Mouse (Mus musculus) CH12.LX (cell line): ENCODE results near the gene Lmo7. TPM values are rescaled to one million over a fixed set of nuclear protein-coding genes. Genes with fewer than 3 reads are reported as not detected.

Experiments
- DNase-seq: peaks from one replicate; pipeline ENCODE4 v3.0.0-alpha.2; 2013; ENCODE audit errors: extremely low read depth
- H3K27ac ChIP-seq: 2 replicates; pipeline ENCODE4 v1.5.1; 2012; ENCODE audit warnings: low read depth, mild to moderate bottlenecking, control low read depth, moderate library complexity; ENCODE audit not compliant: insufficient read depth
- H3K27me3 ChIP-seq: replicated peaks from 2 replicates; pipeline ENCODE3; 2012; ENCODE audit warnings: inconsistent platforms
- H3K36me3 ChIP-seq, 2 experiments: replicated peaks in 1 of 2; 2 replicates each; pipeline versions ENCODE3 to v1.6.1; 2012; ENCODE audit warnings: inconsistent platforms in 1 of 2, low read length in 1 of 2, mild to moderate bottlenecking in 1 of 2, mixed read lengths in 1 of 2, moderate library complexity in 1 of 2; ENCODE audit not compliant: control insufficient read depth in 1 of 2, insufficient read depth in 1 of 2
- H3K4me1 ChIP-seq, 2 experiments: 2 replicates each; pipeline ENCODE4 v1.6.1; 2012; ENCODE audit warnings: inconsistent platforms in 1 of 2, moderate library complexity in 1 of 2; ENCODE audit not compliant: insufficient read depth in 2 of 2, control insufficient read depth in 1 of 2
- H3K4me2 ChIP-seq: 2 replicates; pipeline ENCODE4 v1.6.1; 2012; ENCODE audit warnings: low read depth, mild to moderate bottlenecking, control low read depth; ENCODE audit not compliant: poor library complexity, insufficient read depth, severe bottlenecking
- H3K4me3 ChIP-seq, 3 experiments: fragments of 150-350 bp in 1 of 3; sonication (generic) in 1 of 3; replicated peaks in 1 of 3; 2 replicates each; pipeline versions ENCODE3 to v1.5.1; 2011 to 2012; ENCODE audit warnings: low read depth in 2 of 3, low read length in 2 of 3, mild to moderate bottlenecking in 2 of 3, moderate library complexity in 2 of 3, control low read depth in 1 of 3, improper control_type of control experiment in 1 of 3, inconsistent platforms in 1 of 3, mixed read lengths in 1 of 3; ENCODE audit not compliant: poor library complexity in 1 of 3
- H3K79me2 ChIP-seq: replicated peaks from 2 replicates; pipeline ENCODE4 v1.6.1; 2012; ENCODE audit warnings: mild to moderate bottlenecking, moderate library complexity; ENCODE audit not compliant: control insufficient read depth, poor library complexity, insufficient read depth, severe bottlenecking; ENCODE audit errors: extremely low read depth
- H3K9ac ChIP-seq: 2 replicates; pipeline ENCODE4 v1.6.1; 2012; ENCODE audit warnings: low read depth, mild to moderate bottlenecking, control low read depth, moderate library complexity; ENCODE audit not compliant: insufficient read depth
- H3K9me3 ChIP-seq: replicated peaks from 2 replicates; pipeline ENCODE3; 2012; ENCODE audit warnings: low read length, inconsistent platforms, mixed read lengths
- BHLHE40 ChIP-seq: IDR thresholded peaks from 2 replicates; pipeline ENCODE4 v1.6.1; 2011; ENCODE audit warnings: mild to moderate bottlenecking, low read depth, low read length, improper control_type of control experiment
- CHD1 ChIP-seq: IDR thresholded peaks from 2 replicates; pipeline ENCODE4 v1.6.1; 2012; ENCODE audit warnings: low read depth, low read length, improper control_type of control experiment, inconsistent platforms
- CTCF ChIP-seq, 2 experiments: IDR thresholded peaks in 1 of 2; conservative IDR thresholded peaks in 1 of 2; 2 replicates each; pipeline ENCODE4 v1.5.1; 2011 to 2012; ENCODE audit warnings: low read depth in 2 of 2, low read length in 2 of 2, improper control_type of control experiment in 1 of 2, inconsistent platforms in 1 of 2, mild to moderate bottlenecking in 1 of 2, moderate library complexity in 1 of 2
- E2F4 ChIP-seq: IDR thresholded peaks from 2 replicates; pipeline ENCODE4 v1.6.1; 2011; ENCODE audit warnings: low read depth, low read length, improper control_type of control experiment; ENCODE audit not compliant: insufficient replicate concordance
- ELF1 ChIP-seq: IDR thresholded peaks from 2 replicates; pipeline ENCODE4 v1.6.1; 2014; ENCODE audit warnings: low read depth, mild to moderate bottlenecking, inconsistent platforms, low read length, improper control_type of control experiment
- ETS1 ChIP-seq: conservative IDR thresholded peaks from 2 replicates; pipeline ENCODE4 v1.6.1; 2012; ENCODE audit warnings: low read depth, mild to moderate bottlenecking, inconsistent platforms, low read length, improper control_type of control experiment, moderate library complexity
- GABPA ChIP-seq: IDR thresholded peaks from 2 replicates; pipeline ENCODE4 v1.6.1; 2012; ENCODE audit warnings: low read depth, low read length, improper control_type of control experiment, inconsistent platforms; ENCODE audit not compliant: insufficient replicate concordance
- HCFC1 ChIP-seq: IDR thresholded peaks from 2 replicates; pipeline ENCODE4 v1.6.1; 2012; ENCODE audit warnings: low read depth, mild to moderate bottlenecking, inconsistent platforms, low read length, improper control_type of control experiment
- KAT2A ChIP-seq: IDR thresholded peaks from 2 replicates; pipeline ENCODE4 v1.6.1; 2012; ENCODE audit warnings: low read length, improper control_type of control experiment, inconsistent platforms; ENCODE audit not compliant: insufficient replicate concordance
- MAFK ChIP-seq: IDR thresholded peaks from 2 replicates; pipeline ENCODE4 v1.6.1; 2011; ENCODE audit warnings: low read length, improper control_type of control experiment; ENCODE audit not compliant: insufficient replicate concordance
- MAX ChIP-seq: IDR thresholded peaks from 2 replicates; pipeline ENCODE4 v1.6.1; 2011; ENCODE audit warnings: low read length, improper control_type of control experiment
- MAZ ChIP-seq: IDR thresholded peaks from 2 replicates; pipeline ENCODE4 v1.6.1; 2012; ENCODE audit warnings: low read depth, mild to moderate bottlenecking, inconsistent platforms, low read length, improper control_type of control experiment, moderate library complexity
- MXI1 ChIP-seq: IDR thresholded peaks from 2 replicates; pipeline ENCODE4 v1.6.1; 2011; ENCODE audit warnings: mild to moderate bottlenecking, low read depth, low read length, improper control_type of control experiment
- MYC ChIP-seq: IDR thresholded peaks from 2 replicates; pipeline ENCODE4 v1.6.1; 2011; ENCODE audit warnings: low read depth, mild to moderate bottlenecking, improper control_type of control experiment, low read length
- NELFE ChIP-seq: IDR thresholded peaks from 2 replicates; pipeline ENCODE4 v1.6.1; 2011; ENCODE audit warnings: low read depth, low read length, improper control_type of control experiment
- PAX5 ChIP-seq: IDR thresholded peaks from 2 replicates; pipeline ENCODE4 v1.6.1; 2012; ENCODE audit warnings: low read length, inconsistent platforms, mixed read lengths
- POLR2A ChIP-seq: IDR thresholded peaks from 2 replicates; pipeline ENCODE4 v1.6.1; 2011; ENCODE audit warnings: low read depth, mild to moderate bottlenecking, improper control_type of control experiment, low read length
- RAD21 ChIP-seq: IDR thresholded peaks from 2 replicates; pipeline ENCODE4 v1.6.1; 2011; ENCODE audit warnings: low read depth, mild to moderate bottlenecking, low read length, improper control_type of control experiment, moderate library complexity
- SMC3 ChIP-seq: IDR thresholded peaks from 2 replicates; pipeline ENCODE4 v1.6.1; 2011; ENCODE audit warnings: low read depth, low read length, improper control_type of control experiment
- TCF12 ChIP-seq: IDR thresholded peaks from 2 replicates; pipeline ENCODE4 v1.6.1; 2014; ENCODE audit warnings: low read depth, mild to moderate bottlenecking, inconsistent platforms, low read length, improper control_type of control experiment
- USF1 ChIP-seq: IDR thresholded peaks from 2 replicates; pipeline ENCODE4 v1.6.1; 2014; ENCODE audit warnings: low read depth, mild to moderate bottlenecking, inconsistent platforms, low read length, improper control_type of control experiment
- ZC3H11A ChIP-seq: IDR thresholded peaks from 2 replicates; pipeline ENCODE4 v1.6.1; 2012; ENCODE audit warnings: low read depth, mild to moderate bottlenecking, inconsistent platforms, low read length, improper control_type of control experiment
- ZMIZ1 ChIP-seq: IDR thresholded peaks from 2 replicates; pipeline ENCODE4 v1.6.1; 2012; ENCODE audit warnings: low read depth, mild to moderate bottlenecking, inconsistent platforms, low read length, improper control_type of control experiment
- ZNF384 ChIP-seq: IDR thresholded peaks from 2 replicates; pipeline ENCODE4 v1.6.1; 2012; ENCODE audit warnings: low read depth, low read length, improper control_type of control experiment, inconsistent platforms
- dilution Hi-C: fragments of 300-500 bp; cut with MboI; formaldehyde crosslinking; loops from 2 replicates; pipeline ENCODE4 v1.14.3; 2020; ENCODE audit warnings: low sequenced_read_pairs; ENCODE audit not compliant: extremely low pct_unique_long_range_greater_than_20kb, extremely low pct_ligation_motif_present
- in situ Hi-C: fragments of 300-500 bp; cut with MboI; formaldehyde crosslinking; loops from 3 replicates; pipeline ENCODE4 v1.14.3; 2019; ENCODE audit warnings: low sequenced_read_pairs, low pct_ligation_motif_present, low pct_unique_long_range_greater_than_20kb, mixed read lengths
- polyA plus RNA-seq: library from polyadenylated mRNA; unstranded; fragments of >175 nt; gene quantifications from 2 replicates; pipeline ENCODE4 v1.2.1, GENCODE M21; 2012; ENCODE audit warnings: low read depth; ENCODE audit not compliant: insufficient read length
- total RNA-seq, 2 experiments: library from RNA; depleted of rRNA; stranded (reverse); fragments of 300-350 nt in 1 of 2; fragments of >200 nt in 1 of 2; gene quantifications; 2 replicates each; pipeline ENCODE4 v1.2.3; 2012 to 2014

The Lmo7 gene
- total and polyA plus RNA-seq, 3 experiments, result 5.0 to 11.9 (median 8.3) TPM

- Histone ChIP-seq H3K4me2 (no peak overlapping the region), H3K36me3 (peaks cover 0 to 16% of the 10 kb centered on the region in 2 experiments), H3K4me3 (no peak overlapping the region), H3K27ac (no peak overlapping the region), H3K4me1 (peaks cover 0 to 11% of the 10 kb centered on the region in 2 experiments; a peak in 2 of 4 replicates), H3K9ac (no peak overlapping the region), H3K79me2 (no peaks in the 10 kb centered on the region), H3K27me3 (no peaks in the 10 kb centered on the region), H3K9me3 (no peaks in the 10 kb centered on the region)
- dilution Hi-C loops (no loop called here), in situ Hi-C loops (no loop called here)
- DNase-seq, result no peak
- TF ChIP-seq USF1 (no peak), HCFC1 (no peak), NELFE (no peak), RAD21 (no peak), ELF1 (no peak), ZC3H11A (no peak), PAX5 (no peak), GABPA (no peak), ETS1 (no peak), ZNF384 (no peak), E2F4 (no peak), TCF12 (no peak), POLR2A (no peak), MAX (no peak), CHD1 (no peak), MAZ (no peak), MAFK (no peak), MXI1 (no peak)
Measured at GRCm38 (mm10) chr14:101883787-101884186, 154.0 kb downstream of the Lmo7 start.

GRCm38 (mm10) chr14:101886320-101886719, 156.6 kb downstream of the Lmo7 start:
- no peak overlapping the region for H3K4me2 ChIP-seq
- no peak overlapping the region for H3K4me3 ChIP-seq
- H3K27me3 ChIP-seq, result no peaks in the 10 kb centered on the region
- TF ChIP-seq POLR2A (no peak), SMC3 (no peak), MYC (no peak), USF1 (no peak), NELFE (no peak), CTCF (conservative IDR thresholded peaks at IDR 0.05 in 1 of 2, IDR thresholded peaks at IDR 0.05 in 1 of 2; ENCODE audit: low read depth in 2 of 2, low read length in 2 of 2) (no peak), MAX (no peak), MAFK (no peak), ZMIZ1 (no peak), MAZ (no peak), KAT2A (no peak), BHLHE40 (no peak), ZNF384 (no peak)
- no peak overlapping the region for H3K9ac ChIP-seq
- no peak overlapping the region for H3K27ac ChIP-seq
- in situ Hi-C loops, result no loop called here
- H3K79me2 ChIP-seq, result no peaks in the 10 kb centered on the region
- dilution Hi-C loops, result no loop called here
- no peak for DNase-seq
- peaks cover 0 to 2% of the 10 kb centered on the region in 2 experiments; a peak in 1 of 4 replicates for H3K4me1 ChIP-seq
- H3K9me3 ChIP-seq, result no peaks in the 10 kb centered on the region
- peaks cover 0 to 16% of the 10 kb centered on the region in 2 experiments for H3K36me3 ChIP-seq
